Mouse (Mus musculus) urinary bladder, adult 2 months (tissue): Measurements from ENCODE around the gene Ly6g6c. TPM values are rescaled to one million over a fixed set of nuclear protein-coding genes. Genes with fewer than 3 reads are reported as not detected.

ENCODE experiments used
- DNase-seq: peaks from one replicate; pipeline ENCODE4 v3.0.0; 2022; ENCODE audit warnings: low spot score
- polyA plus RNA-seq: library from polyadenylated mRNA; depleted of rRNA; stranded (reverse); fragments of >200 nt; gene quantifications from 2 replicates; pipeline ENCODE4 v1.2.3, GENCODE M21; 2012; rRNA removed

Gene Ly6g6c
- polyA plus RNA-seq, 1 experiment, result 0.26 TPM

DNA sequence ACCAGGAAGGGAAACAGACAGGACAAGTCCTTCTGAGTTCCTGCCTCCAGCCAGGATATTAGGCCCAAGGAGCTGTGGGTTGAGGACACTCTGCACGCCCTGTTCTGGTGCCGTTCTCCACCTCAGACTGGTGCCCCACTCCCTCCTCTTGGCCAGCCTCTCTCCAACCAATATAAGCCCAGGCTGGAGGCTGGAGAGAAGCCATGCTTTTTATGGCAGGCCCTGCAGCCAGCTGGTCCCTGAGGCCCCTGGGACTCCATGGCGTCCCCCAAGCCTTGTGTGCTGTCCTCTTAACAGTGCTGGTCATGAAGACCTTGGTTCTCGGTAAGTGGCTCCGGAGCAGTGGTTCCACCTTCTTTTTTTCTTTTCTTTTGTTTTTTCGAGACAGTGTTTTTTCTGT, 42.9 kb downstream of the Ly6g6c start, which contains the start of gene Ly6g5c:
TSS of gene Ly6g5c (plus strand) at position 183 of the 400 bp plus-strand sequence.
- DNase-seq, result no peak

DNA sequence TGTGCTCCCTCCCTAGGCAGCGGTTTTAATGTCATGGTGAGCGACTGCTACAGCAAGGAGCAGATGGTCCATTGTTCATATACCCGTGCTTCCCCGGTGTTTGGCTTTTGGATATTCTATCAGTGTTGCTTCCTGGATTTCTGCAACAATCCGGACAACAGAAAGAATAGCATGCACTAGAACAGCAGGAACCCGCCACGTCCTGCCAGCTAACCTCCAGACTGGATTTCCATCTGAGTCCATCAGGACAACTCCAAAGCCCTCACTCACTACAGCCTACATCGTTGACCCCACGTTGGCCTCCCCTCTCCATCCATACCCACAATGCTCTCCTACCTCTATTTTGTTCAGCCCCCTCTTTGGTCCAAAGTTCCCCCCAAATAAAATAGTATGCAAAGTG, 46.6 kb downstream of the Ly6g6c start:
- no peak for DNase-seq

DNA sequence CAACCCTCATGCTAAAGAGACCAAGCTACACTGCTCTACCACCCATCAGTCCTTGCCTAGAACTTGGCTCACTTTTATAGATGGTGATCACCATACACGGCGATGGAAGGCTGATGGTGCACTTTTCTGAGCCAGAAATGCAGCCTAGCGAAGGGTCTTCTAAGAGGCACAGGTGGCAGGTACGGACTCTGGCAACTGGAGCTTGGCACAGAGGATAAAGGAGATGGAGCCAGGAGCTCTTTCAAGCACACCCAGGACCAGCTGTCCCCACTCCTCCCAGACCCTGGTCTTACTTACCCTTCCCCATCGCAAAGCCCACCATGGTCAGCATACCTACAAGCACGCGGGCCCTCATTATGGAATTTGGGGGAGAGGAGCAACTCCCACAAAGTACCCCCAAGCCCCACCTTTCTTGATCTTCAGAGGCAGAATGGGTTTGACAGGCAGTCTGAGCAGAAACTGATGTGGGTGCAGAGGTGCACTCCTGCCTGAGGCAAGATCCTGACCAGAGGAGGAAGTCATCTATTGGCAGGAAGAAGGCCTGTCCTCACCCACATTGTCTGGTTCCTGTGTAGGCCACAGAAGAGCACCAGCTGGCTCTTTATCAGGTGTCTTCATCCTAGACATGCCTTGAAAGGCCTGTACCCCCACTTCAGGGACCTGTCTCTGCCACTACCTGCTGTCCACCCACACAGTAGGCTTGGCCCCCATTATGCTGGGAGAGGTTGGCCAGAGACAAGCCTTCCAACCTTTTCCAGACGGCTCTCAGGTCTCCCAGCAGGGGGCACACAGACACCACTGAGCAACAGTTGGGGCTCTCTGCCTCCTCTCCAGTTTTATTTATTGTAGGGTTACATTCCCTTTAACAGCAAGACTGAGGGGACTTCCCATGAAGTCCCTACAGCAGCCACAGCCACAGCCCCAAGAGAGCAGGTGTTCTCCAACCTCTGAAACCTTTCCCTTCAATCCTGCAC, 50.1 kb downstream of the Ly6g6c start, which contains the start of gene Ly6g5b:
TSS of gene Ly6g5b (minus strand) at position 383 of the 974 bp plus-strand sequence.
- DNase-seq, result no peak

Other genes starting within 250 kb of the Ly6g6c start
- gene Stk19, start 228.4 kb upstream of the Ly6g6c start, polyA plus RNA-seq, result 37.0 and 47.5 TPM in 2 replicates
- gene Dxo, start 228.4 kb upstream of the Ly6g6c start, polyA plus RNA-seq, result 32.3 and 45.6 TPM in 2 replicates
- 50.3 and 58.0 TPM in 2 replicates for gene Skiv2l, start 215.2 kb upstream of the Ly6g6c start, polyA plus RNA-seq
- gene Nelfe, start 215.0 kb upstream of the Ly6g6c start, polyA plus RNA-seq, result 50.4 and 50.6 TPM in 2 replicates
- gene Cfb, start 202.9 kb upstream of the Ly6g6c start, polyA plus RNA-seq, result 35.7 and 41.6 TPM in 2 replicates
- 6.6 and 8.5 TPM in 2 replicates for gene Zbtb12, start 185.9 kb upstream of the Ly6g6c start, polyA plus RNA-seq
- gene Gm20547, start 183.3 kb upstream of the Ly6g6c start, polyA plus RNA-seq, result 0.04 TPM in 1 of 2 replicates, not detected in the other
- gene C2, start 167.1 kb upstream of the Ly6g6c start, polyA plus RNA-seq, result 43.0 and 45.6 TPM in 2 replicates
- 124 and 129 TPM in 2 replicates for gene Ehmt2, start 166.9 kb upstream of the Ly6g6c start, polyA plus RNA-seq
- gene Slc44a4, start 150.9 kb upstream of the Ly6g6c start, polyA plus RNA-seq, result 4.5 and 5.1 TPM in 2 replicates
- gene Neu1, start 134.1 kb upstream of the Ly6g6c start, polyA plus RNA-seq, result 27.9 and 32.0 TPM in 2 replicates
- gene Hspa1b, start 106.2 kb upstream of the Ly6g6c start, polyA plus RNA-seq, result 100 and 116 TPM in 2 replicates
- not detected in 2 replicates for gene Gm20481, start 95.5 kb upstream of the Ly6g6c start, polyA plus RNA-seq
- gene Hspa1a, start 93.2 kb upstream of the Ly6g6c start, polyA plus RNA-seq, result 52.7 and 54.4 TPM in 2 replicates
- gene Hspa1l, start 92.7 kb upstream of the Ly6g6c start, polyA plus RNA-seq, result 0.47 and 0.54 TPM in 2 replicates
- gene Lsm2, start 83.5 kb upstream of the Ly6g6c start, polyA plus RNA-seq, result 47.8 and 58.4 TPM in 2 replicates
- 49.8 and 53.0 TPM in 2 replicates for gene Vars, start 64.4 kb upstream of the Ly6g6c start, polyA plus RNA-seq
- gene Vwa7, start 48.8 kb upstream of the Ly6g6c start, polyA plus RNA-seq, result 5.2 and 6.1 TPM in 2 replicates
- gene Sapcd1, start 37.4 kb upstream of the Ly6g6c start, polyA plus RNA-seq, result 0.77 and 0.81 TPM in 2 replicates
- gene Msh5, start 18.6 kb upstream of the Ly6g6c start, polyA plus RNA-seq, result 1.2 and 1.4 TPM in 2 replicates
- gene Clic1, start 15.4 kb upstream of the Ly6g6c start, polyA plus RNA-seq, result 149 and 191 TPM in 2 replicates
- 60.5 and 68.6 TPM in 2 replicates for gene Ddah2, start 6.4 kb upstream of the Ly6g6c start, polyA plus RNA-seq
- 0.44 and 0.48 TPM in 2 replicates for gene Mpig6b, start 796 bp downstream of the Ly6g6c start, polyA plus RNA-seq
- gene Ly6g6e, start 11.5 kb downstream of the Ly6g6c start, polyA plus RNA-seq, result 9.5 and 12.9 TPM in 2 replicates
- gene Ly6g6d, start 12.7 kb downstream of the Ly6g6c start, polyA plus RNA-seq, result 5.4 and 5.8 TPM in 2 replicates
- 0.15 TPM in 1 of 2 replicates, not detected in the other for gene Ly6g6f, start 20.2 kb downstream of the Ly6g6c start, polyA plus RNA-seq
- gene Abhd16a, start 23.9 kb downstream of the Ly6g6c start, polyA plus RNA-seq, result 104 and 114 TPM in 2 replicates
- not detected in 2 replicates for gene Ly6g5c, start 42.9 kb downstream of the Ly6g6c start, polyA plus RNA-seq
- gene Ly6g5b, start 50.0 kb downstream of the Ly6g6c start, polyA plus RNA-seq, result 1.0 and 1.2 TPM in 2 replicates
- 16.2 and 19.3 TPM in 2 replicates for gene Gpank1, start 56.1 kb downstream of the Ly6g6c start, polyA plus RNA-seq
- 116 and 122 TPM in 2 replicates for gene Csnk2b, start 56.7 kb downstream of the Ly6g6c start, polyA plus RNA-seq
- 10.2 and 12.6 TPM in 2 replicates for gene D17H6S53E, start 61.0 kb downstream of the Ly6g6c start, polyA plus RNA-seq
- 0.22 and 0.29 TPM in 2 replicates for gene Apom, start 66.7 kb downstream of the Ly6g6c start, polyA plus RNA-seq
- gene Bag6, start 69.8 kb downstream of the Ly6g6c start, polyA plus RNA-seq, result 130 and 136 TPM in 2 replicates
- gene Prrc2a, start 99.5 kb downstream of the Ly6g6c start, polyA plus RNA-seq, result 170 and 213 TPM in 2 replicates
- 11.2 and 13.3 TPM in 2 replicates for gene Aif1, start 110.7 kb downstream of the Ly6g6c start, polyA plus RNA-seq
- 20.4 and 23.0 TPM in 2 replicates for gene Lst1, start 123.1 kb downstream of the Ly6g6c start, polyA plus RNA-seq
- 2.6 and 3.5 TPM in 2 replicates for gene Ltb, start 129.1 kb downstream of the Ly6g6c start, polyA plus RNA-seq
- gene Tnf, start 136.6 kb downstream of the Ly6g6c start, polyA plus RNA-seq, result 0.55 and 0.83 TPM in 2 replicates
- gene Lta, start 140.0 kb downstream of the Ly6g6c start, polyA plus RNA-seq, result 0.29 and 0.43 TPM in 2 replicates
- gene Gm16181, start 155.4 kb downstream of the Ly6g6c start, polyA plus RNA-seq, result 0.18 TPM in 1 of 2 replicates, not detected in the other
- gene Atp6v1g2, start 168.3 kb downstream of the Ly6g6c start, polyA plus RNA-seq, result 11.9 and 14.5 TPM in 2 replicates
- gene Nfkbil1, start 170.4 kb downstream of the Ly6g6c start, polyA plus RNA-seq, result 14.0 and 15.4 TPM in 2 replicates
- 314 and 350 TPM in 2 replicates for gene Ddx39b, start 176.4 kb downstream of the Ly6g6c start, polyA plus RNA-seq
- 589 and 606 TPM in 2 replicates for gene H2-D1, start 197.3 kb downstream of the Ly6g6c start, polyA plus RNA-seq